Mouse (Mus musculus): Measurements from ENCODE around the gene Ppfibp1.
A peak's percentile ranks its signal among the peaks of the same experiment; 100 is the strongest.

The Ppfibp1 gene

DNA sequence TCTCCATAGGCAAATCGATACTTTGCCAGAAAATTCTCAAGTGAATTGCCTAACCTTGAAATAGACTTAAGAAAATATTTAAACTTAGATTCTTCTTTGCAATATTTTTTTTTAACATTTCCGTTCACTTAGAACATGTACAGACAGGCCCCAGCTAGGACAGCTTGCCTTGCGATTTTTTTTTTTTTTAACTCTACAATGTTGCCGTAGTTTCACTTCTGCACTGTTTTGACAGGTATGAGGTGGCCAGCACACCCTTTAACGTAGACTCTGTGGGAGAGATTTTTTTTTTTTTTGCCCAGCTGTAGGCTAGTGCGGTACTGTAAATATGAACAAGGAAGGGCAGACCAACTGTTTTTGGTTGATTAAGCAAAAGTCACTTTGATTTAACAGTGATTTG is 122.1 kb downstream of the Ppfibp1 start:
- no peak for DNase-seq

DNA sequence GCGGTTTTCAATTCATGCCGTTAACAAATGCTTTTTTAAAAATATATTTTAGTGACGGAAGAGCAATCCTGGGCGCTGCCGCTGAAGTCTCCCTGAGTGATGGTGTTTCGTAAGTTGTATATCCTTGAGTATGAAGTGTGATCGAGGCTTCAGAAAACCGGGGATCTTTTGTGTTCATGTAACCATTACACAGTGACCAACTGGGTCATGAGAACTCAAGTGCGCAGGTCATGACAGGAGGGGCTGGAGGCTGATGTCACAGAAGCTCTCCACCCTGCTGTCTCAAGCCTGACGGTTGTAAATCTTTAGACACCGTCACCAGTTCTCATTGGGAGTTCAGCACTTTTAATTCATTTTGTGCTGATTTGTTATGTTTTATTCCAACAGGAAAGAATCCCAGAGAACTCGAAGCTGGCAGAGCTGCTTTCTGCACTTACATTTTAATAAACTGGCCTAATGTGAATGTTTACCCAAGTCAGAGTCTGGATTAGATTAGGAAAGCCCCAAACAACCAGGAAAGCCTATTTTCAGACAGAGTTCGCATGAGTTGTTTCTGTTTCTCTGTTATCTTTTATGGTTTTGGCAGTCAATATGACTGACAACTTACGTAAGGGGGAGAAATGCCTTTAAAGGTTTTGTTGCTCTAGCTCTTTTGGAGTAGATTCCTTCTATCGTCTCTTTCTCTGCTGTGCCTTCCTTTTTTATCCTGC is 122.7 kb downstream of the Ppfibp1 start:
- DNase-seq, result no peak

DNA sequence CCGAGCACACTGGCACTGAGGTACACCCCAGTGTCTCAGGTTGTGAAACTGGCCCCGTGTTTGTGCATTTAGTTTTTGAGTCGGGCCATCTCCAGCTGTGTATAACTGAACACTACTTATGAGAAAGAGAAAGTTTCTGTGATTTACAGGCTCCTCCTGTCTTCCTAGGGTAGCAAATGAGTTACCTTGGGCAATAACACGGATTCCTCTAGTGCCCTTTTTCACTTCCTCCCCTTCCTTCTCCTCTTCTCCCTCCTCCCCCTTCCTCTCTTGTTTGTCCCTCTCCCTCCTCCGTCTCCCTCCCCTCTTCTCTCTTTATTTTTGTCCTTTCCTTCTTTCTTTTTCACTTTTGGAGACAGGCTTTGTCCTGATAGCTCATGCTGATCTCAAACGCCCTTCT is 123.3 kb downstream of the Ppfibp1 start:
- no peak for DNase-seq

DNA sequence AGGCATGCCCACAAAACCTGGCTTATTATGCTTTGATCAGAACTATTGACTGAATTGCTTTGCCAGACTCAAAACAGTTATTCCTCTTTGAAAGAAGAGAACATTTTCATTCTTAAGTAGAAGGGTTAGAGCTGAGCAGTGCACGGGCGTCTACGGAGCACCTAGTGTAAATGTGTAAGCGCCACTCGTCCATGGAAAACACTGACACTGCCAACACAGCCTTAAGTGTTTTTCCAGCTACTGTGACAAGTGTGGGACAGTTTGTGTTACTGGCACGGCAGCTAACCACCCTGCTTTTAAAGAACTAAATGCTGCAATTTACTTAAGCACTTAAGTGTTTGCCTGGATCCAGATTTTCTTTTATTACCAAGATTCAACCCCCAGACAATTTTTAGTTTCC is 123.7 kb downstream of the Ppfibp1 start:
- no peak for DNase-seq

DNA sequence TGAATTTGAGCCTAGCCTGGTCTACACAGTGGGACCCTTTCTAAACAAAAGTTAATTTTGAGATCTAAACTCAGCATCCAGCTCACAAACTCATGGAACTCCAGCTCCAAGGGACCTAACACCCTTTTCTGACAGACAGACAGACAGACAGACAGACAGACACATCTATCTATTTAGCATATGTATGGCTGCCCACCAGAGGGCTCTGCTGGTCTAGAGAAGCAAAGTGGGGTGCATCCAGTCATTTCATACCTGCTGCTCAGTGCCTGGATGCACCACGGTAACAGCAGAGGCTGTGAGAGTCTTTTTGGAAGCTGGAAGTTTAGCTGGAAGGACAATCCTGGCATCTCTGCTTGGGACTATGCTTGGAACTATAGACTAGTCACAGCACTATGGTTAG is 125.3 kb downstream of the Ppfibp1 start:
- no peak for DNase-seq

DNA sequence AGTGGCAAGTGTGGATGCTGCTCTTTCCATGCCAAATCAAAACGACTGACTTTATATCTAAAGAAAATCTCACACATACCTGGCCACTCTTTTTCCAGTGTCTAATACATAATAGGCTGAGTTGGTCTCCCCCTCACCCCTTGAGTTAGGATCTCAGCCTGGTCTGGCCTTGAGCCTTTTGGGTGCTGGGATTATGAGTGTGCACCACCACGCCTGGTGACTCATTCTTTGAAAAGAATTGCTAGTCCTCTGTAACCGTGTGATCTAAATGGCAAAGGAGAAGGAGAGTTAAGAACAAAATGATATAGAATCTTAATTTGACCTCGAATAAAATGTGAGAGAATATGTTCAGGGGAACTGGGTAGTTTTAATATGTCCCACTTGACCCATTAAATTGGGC is 129.6 kb downstream of the Ppfibp1 start:
- no peak for DNase-seq

DNA sequence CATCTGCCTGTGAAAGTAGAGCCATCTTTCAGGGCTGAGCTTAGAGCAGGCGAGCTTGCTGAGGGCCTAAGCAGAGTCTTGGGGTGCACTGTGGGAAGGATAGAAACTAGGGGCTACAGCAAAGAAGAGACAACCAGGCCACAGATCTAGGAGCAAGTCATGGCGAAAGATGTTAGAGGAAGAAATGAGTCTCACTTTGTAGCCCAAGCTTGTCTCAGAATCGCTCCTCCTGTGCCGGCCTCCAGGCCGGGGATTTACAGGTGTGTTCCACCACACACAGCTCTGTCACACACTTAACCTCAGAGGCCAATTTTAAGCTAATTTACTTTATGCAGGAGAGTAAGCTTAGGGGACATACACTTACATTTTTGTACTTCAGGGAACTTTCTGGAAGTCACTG is 130.1 kb downstream of the Ppfibp1 start:
- no peak for DNase-seq

DNA sequence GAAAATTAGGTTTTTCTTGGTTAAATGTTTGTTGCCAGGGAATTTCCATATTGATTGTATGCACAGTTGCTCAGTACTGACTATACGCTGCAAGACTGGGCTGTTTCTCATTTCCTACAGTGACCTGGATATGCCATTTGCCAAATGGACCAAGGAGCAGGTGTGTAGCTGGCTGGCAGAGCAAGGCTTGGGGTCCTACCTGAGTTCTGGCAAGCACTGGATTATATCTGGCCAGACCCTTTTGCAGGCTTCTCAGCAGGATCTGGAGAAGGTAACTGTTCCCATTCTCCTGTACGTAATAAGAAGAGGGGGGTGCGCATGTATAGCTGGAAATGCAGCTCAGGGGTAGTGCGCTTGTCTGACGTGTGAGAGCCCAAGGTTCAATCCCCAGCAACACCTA is 132.9 kb downstream of the Ppfibp1 start:
- DNase-seq, result no peak

DNA sequence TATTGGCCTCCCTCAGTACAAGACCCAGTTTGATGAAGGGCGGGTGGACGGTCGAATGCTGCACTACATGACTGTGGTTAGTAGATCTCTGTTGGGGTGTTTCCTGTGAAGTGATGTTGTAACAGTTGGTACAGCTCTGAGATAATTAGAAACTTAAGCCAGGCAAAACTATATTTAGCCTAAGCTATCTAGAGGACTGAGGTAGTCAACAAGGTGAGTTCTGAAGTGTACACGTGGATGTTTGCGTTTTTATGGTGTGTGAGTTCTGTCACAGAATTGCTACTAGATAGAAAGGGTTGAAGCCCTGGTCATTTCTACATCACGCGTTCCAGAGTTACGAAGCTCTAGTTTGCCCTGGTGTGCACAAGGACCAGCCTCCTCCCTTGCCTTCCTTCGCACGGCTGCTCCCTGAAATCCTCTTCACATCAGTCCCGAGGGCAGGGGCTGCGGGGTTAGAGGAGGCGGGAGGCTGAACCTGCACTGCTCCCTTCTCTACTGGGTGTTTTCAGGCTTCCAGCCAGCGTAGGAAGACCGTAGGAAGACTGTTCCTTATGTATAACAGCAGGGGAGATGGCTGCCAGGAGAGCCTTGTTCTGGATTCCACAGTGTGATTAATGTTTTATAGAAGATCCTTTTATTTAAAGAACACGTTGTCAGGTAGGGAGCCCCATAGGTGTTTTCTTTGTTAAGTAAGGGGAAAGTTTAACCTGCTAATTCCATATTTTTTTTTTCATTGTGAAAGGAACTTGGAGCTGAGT is 134.3 kb downstream of the Ppfibp1 start:
- no peak for DNase-seq

DNA sequence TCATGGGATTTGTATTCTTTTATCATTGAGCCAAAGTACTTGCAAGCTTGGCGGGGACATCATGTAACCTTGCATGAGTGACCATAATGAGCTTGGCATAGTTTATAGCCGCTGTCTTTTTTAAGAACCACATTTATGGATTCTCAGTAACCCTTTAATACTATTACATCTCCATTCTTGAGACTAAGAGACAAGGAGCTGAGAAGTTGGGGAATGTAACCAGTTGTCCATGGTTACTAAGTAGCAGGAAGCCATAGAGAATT is 134.8 kb downstream of the Ppfibp1 start:
- DNase-seq, result no peak

DNA sequence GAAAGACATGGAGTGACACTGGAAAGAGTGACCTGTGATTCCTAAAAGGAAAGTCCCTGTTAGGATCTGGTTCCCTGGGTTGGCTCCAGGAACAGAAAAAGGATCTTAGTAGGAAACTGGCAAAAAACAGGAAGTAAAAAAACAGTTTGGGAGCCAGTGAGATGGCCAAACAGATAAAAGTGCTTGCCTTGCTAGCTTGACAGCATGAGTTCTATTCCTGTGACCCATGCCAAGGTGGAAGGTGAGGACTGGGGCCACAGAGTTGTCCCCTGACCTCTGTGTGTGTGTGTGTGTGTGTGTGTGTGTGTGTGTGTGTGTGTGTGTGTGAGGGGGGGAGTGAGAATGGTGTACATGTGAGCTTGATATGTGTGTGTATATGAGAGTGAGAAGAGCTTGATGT is 135.3 kb downstream of the Ppfibp1 start:
- no peak for DNase-seq

DNA sequence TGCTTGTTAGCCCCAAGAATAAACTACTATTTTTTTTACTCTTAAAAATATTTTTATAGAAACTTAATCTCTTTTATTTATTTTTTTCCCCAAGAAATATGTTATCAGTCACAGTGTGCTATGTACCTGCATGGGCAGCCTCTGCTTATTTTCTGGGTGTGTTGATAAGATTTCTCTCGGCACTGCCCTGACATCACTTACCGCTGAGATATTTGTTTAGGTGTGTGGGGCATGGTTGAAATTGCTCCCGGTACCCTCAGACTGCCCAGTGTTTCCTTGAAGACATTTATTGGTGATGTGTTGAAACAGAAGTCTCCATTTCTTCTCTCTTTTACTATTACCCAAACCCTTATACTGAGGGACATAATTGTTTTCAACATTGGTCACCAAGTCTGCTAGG is 136.5 kb downstream of the Ppfibp1 start:
- DNase-seq, result no peak

DNA sequence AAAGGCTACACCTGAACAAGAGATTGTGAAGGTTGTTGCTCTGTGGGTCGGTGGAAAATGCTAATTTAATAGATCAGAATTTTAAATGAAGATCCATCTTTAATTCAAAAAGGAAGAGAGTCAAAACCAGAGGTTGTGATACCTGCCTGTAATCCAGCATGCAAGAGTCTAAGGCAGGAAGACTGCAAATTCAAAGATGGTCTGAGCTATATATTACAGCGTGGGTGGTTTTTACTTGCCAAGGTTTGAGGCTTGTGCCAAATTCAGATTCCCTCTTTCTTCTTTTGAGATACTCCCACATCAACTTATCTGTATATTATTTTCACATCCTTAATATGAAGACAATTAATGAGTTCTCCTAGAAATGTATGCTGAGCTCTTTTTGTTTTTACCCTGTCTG is 140.1 kb downstream of the Ppfibp1 start:
- no peak for DNase-seq

DNA sequence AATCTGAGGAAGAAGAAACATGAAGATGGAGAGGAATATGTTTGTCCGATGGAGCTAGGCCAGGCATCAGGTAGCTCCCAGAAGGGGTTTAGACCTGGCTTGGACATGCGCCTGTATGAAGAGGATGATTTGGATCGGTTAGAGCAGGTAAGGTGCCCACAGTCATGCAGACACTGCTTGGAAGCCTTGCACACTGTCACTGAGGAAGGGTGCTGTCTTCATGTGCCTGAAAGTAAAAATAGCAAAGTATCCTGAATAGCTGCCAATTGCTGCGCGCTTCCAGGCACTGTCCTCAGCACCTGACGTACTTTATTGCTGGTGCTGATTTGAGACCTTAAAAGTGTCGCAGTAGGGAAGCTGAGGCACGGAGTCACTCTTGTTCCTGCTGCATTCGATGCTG is 141.3 kb downstream of the Ppfibp1 start:
- DNase-seq, result peak; percentile 55

DNA sequence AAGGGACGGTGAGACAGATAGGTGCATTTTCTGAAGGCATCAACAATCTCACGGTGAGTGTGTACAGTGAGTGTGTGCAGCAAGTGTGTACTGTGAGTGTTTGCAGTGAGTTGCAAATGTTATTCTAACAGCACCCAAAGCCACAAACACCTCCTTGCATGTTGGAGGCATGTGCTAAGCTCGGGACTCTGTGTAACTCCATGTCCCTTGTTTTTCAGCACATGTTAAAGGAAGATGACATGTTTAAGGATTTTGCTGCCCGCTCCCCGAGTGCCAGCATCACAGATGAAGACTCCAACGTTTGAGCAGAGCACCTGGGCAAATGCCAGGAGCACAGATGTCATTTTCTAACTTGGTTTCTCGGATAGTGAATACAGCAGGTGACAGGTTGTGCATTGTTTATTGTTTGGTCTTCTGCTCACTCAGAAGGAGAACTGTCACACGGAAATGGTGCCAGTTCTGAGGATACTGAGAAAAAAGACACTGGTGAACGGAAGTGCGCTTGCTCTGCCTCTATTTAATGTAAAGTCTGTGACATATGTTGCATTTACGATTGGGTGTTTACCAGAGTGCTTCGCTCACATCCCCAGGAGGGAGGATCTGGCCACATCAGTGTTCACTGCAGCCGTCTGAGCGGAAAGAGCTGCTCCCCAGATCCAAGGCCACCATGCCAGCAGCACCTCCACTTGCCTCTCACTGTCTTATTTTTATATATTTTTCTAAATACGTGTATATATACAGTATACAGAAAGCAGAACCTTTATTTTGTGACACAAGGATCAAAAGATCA is 142.0 kb downstream of the Ppfibp1 start:
- peak; percentile 68 for DNase-seq

DNA sequence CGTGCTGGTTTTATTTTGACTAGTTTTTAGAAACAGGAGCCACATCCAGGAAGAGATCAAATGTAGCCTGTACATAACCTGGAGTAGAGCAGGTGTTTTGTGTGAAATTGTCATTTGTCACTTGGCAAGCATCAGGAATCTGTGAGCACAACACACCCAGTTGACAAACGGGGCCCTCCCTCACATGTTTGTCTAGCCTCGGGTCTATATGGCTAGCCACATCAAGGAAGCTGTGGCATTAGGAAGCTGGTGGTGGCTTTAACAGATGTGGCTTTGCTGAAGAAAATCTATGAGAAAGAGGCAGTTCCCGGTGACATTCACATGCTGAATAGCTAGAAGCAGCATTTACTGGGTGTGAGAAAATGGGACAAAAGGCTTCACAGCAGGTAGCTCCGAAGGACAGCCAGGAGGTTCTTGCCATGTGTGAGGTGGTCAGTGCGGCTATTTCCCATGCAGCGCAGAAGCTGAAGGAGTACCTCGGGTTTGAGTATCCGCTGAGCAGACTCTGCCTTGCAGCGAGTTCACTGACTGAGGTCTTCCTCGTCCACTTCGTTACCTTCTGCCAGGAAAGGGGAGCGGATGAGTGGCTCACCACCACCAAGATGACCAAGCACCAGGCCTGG is 144.1 kb downstream of the Ppfibp1 start, which contains the start of gene Rep15:
Gene Rep15 (plus strand): TSS at position 282 of the 623 bp plus-strand sequence.
- DNase-seq, result peak; percentile 39

DNA sequence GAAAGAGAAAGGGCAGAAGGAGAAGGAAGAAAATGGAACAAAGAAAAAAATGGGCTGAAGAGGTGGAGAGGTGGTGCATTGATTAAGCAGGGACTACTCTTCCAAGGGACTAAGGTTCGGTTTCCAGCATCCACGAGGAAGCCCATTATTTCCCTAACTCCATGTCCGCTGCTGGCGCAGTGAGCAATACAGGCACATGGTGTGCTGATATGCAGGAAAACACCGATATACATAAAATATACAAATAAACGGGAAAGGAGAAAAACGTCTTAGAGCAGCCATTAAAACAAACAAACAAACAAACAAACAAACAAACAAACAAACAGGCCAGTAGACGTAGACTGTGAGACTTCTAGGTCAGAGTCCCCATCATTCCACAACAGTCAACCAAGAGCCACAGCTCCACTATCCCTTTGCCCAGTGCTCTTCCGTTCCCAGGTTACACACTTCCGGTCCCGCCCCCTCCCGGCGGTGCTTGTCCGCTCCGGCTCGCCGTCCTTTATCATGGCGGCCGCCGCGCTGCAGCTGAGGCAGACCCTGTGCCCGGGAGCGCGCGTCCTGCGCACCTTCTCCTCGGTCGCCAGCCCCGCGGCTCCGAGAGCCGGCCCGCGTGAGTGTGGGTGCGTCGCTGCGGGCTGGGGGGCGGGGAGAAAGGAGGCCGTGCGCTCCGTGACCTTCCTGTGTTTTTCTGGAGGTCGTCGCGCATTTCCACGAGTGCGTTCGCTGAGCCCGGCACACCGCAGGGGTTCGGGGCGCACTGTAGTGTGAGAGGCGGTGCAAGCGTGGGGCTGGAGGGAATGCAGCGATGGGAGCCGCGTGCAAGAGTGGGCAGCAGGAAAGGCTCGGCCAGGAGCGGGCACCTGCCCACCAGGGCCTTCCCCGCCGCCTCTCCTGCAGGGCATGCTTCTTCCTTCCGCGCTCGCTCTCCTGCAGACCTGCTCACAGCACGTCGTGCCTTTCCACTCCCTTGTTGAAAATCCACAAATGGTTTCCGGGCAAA is 154.3 kb downstream of the Ppfibp1 start, which contains the start of gene Mrps35:
Gene Mrps35 (plus strand): TSS at position 474 of the 1,000 bp plus-strand sequence.
- peak; percentile 87 for DNase-seq

DNA sequence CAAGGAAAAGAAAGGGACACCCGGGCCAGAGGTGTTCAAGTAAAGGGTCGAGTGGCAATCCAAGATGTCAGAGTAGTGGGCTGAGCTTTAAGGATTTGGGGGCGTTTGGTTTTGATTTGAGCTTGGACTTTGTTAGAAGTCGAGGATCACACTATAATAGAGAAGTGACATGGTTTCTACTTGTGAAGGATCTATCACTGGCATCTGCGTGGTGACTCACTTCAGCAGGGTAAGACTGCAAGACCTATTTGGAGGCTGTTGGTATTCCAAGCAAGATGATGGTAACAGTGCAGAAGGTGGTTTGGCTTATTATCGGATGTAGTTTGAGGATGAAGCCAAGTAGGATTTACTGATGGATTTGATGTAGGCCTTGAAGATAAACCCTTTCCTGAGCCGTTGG is 155.3 kb downstream of the Ppfibp1 start:
- DNase-seq, result no peak

DNA sequence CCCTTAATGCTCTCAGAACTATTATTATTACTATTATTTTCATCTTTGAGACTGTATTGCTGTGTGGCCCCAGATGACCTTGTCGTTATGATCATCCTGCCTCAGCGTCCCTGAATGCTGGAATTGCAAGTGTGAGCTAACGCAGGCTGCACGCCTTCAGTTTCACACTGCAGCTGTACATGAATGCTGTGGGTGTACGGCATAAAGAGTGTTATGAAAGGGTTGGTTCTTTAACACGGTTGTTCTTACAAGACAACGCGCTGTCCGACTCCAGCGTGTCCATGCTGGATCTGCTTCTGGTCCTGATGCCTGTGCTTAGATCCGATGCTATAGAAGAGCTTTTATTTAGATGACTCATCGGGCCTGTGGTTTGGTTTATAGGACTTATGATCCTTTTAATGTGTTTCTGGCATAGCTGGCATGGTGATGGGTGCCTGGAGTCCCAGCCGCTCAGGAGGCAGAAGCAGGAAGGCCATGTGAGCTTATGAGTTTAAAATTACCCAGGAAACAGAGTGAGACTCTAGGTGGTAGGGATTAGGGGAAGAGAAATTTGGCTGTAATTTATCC is 161.0 kb downstream of the Ppfibp1 start:
- DNase-seq, result no peak

DNA sequence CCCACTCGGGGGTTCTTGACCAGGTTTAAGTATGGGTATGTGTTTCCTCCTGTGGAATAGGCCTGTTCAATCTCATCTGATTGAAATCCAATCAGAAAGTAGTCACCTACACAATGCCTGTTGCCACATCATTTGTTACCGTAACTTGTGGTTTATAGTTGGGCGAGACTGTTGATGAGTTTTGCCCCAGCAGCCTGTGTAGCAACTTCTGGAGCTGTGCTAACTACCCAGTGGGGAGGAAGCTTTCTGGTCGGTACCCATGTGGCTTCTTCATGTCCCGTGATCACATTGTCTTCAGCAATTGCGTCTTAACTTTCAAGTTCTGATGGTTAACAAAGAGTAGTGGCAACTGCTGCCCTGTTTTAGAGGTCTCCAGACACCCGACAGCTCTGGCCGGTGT is 163.4 kb downstream of the Ppfibp1 start:
- no peak for DNase-seq

DNA sequence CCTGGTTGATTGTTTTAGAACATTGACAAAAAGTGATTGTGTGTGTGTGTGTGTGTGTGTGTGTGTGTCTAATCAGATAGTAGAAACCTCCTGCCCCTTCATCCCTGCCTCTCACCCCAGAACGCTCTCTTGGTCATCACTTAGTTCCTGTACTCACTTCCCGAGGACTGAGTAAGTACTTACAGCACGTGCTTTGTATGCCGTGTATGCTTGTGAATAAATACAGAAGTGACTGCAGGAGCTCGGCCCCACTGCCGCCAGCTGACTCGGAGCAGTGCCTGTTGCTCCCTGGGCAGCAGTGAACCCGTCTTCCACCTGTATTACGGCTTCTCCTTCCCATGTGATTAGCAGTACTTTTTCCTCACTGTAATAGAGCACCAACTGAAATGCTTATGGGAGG is 164.2 kb downstream of the Ppfibp1 start:
- DNase-seq, result no peak

Measured in cerebellum, adult 8-10 months (tissue).